Mouse (Mus musculus) bone marrow macrophage, adult 2 months (primary cell): ENCODE data around the gene Lamtor4.

Source experiments
- CTCF ChIP-seq: IDR thresholded peaks from 2 replicates; pipeline ENCODE4 v1.5.1; 2012; ENCODE audit warnings: low read depth, mild to moderate bottlenecking, low read length, moderate library complexity
- POLR2A ChIP-seq: IDR thresholded peaks from 2 replicates; pipeline ENCODE4 v1.6.1; 2012; ENCODE audit warnings: mild to moderate bottlenecking, low read depth, low read length, borderline replicate concordance

- no peak for TF ChIP-seq CTCF
- no peak for TF ChIP-seq POLR2A
Measured at GRCm38 (mm10) chr5:138275216-138276050, 20.2 kb downstream of the Lamtor4 start.
